Mouse (Mus musculus) stomach, embryonic 14.5 days (tissue): ENCODE measurements around the gene Wdfy3. TPM values are rescaled to one million over a fixed set of nuclear protein-coding genes. Genes with fewer than 3 reads are reported as not detected.

Source experiments
- ATAC-seq: fragments of 200-750 bp; cut with Nextera tagmentation; 2 replicates; pipeline ENCODE4 v1.8.0; 2017; ENCODE audit warnings: low read depth, moderate TSS enrichment; ENCODE audit not compliant: insufficient number of reproducible peaks, insufficient read depth, low FRiP score
- H3K27ac ChIP-seq: fragments of 300-500 bp; sonication (generic); 2 replicates; pipeline ENCODE4 v1.5.1; 2014; ENCODE audit warnings: mild to moderate bottlenecking, low read length, moderate library complexity, mixed read lengths
- H3K27me3 ChIP-seq: fragments of 300-500 bp; sonication (generic); 2 replicates; pipeline ENCODE4 v1.6.1; 2014; ENCODE audit warnings: low read length, control low read depth, mixed read lengths; ENCODE audit not compliant: control insufficient read depth, insufficient read depth
- H3K36me3 ChIP-seq: fragments of 300-500 bp; sonication (generic); 2 replicates; pipeline ENCODE4 v1.6.1; 2014; ENCODE audit warnings: mild to moderate bottlenecking, control low read depth, low read length, moderate library complexity, mixed read lengths; ENCODE audit not compliant: control insufficient read depth, insufficient read depth
- H3K4me1 ChIP-seq: fragments of 300-500 bp; sonication (generic); 2 replicates; pipeline ENCODE4 v1.6.1; 2014; ENCODE audit warnings: low read length, control low read depth, mixed read lengths; ENCODE audit not compliant: control insufficient read depth, insufficient read depth
- H3K4me2 ChIP-seq: fragments of 300-500 bp; sonication (generic); replicated peaks from 2 replicates; pipeline ENCODE4 v1.6.1; 2014; ENCODE audit warnings: low read depth, low read length, control low read depth
- H3K4me3 ChIP-seq: fragments of 300-500 bp; sonication (generic); 2 replicates; pipeline ENCODE4 v1.5.1; 2014; ENCODE audit warnings: low read depth, low read length, control low read depth
- H3K9ac ChIP-seq: fragments of 300-500 bp; sonication (generic); replicated peaks from 2 replicates; pipeline ENCODE4 v1.6.1; 2014; ENCODE audit warnings: low read depth, mild to moderate bottlenecking, control low read depth, low read length, moderate library complexity, mixed read lengths
- H3K9me3 ChIP-seq: fragments of 300-500 bp; sonication (generic); 2 replicates; pipeline ENCODE4 v1.6.1; 2016; ENCODE audit warnings: low read depth, low read length, control low read depth; ENCODE audit not compliant: control insufficient read depth
- WGBS: fragments of 180-500 bp; shearing (Covaris S2); extraction: QIAGEN DNeasy Blood & Tissue Kit; methylation state at CpG from one replicate; pipeline ENCODE4 v1.1.7; 2014; 5-methylcytosine and 5-hydroxymethylcytosine counted together
- polyA plus RNA-seq: library from polyadenylated mRNA; unstranded; fragments of >200 nt; fragmentation: Nextera tagmentation; extraction: Ambion mirVana; gene quantifications from 2 replicates; pipeline ENCODE4 v1.2.1, GENCODE M21; 2014

The Wdfy3 gene
- polyA plus RNA-seq, 1 experiment from 2014 or later = 23.5 TPM

GRCm38 (mm10) chr5:102023376-102023775 is 46.3 kb downstream of the Wdfy3 start:
- peaks cover 12% of the 10 kb centered on the region for H3K36me3 ChIP-seq
- H3K4me2 ChIP-seq = no peak overlapping the region
- no peaks in the 10 kb centered on the region for H3K4me1 ChIP-seq
- no peak overlapping the region for H3K4me3 ChIP-seq
- H3K27ac ChIP-seq = no peak overlapping the region
- no peak overlapping the region for H3K9ac ChIP-seq
- no peaks in the 10 kb centered on the region for H3K9me3 ChIP-seq
- ATAC-seq = no peak
- 96% methylated on average over 11 of the region's 11 CpGs for WGBS
- H3K27me3 ChIP-seq = no peaks in the 10 kb centered on the region

- WGBS = 93% methylated on average over 16 of the region's 16 CpGs
- Histone ChIP-seq H3K9me3 (no peaks in the 10 kb centered on the region), H3K9ac (no peak overlapping the region), H3K4me2 (no peak overlapping the region), H3K27ac (no peak overlapping the region), H3K27me3 (no peaks in the 10 kb centered on the region), H3K4me1 (no peaks in the 10 kb centered on the region), H3K36me3 (peaks cover 12% of the 10 kb centered on the region), H3K4me3 (no peak overlapping the region)
- ATAC-seq = no peak
Measured at GRCm38 (mm10) chr5:102022018-102022898, 47.5 kb downstream of the Wdfy3 start.

- no peak overlapping the region for H3K4me2 ChIP-seq
- H3K4me1 ChIP-seq = no peaks in the 10 kb centered on the region
- H3K4me3 ChIP-seq = no peak overlapping the region
- H3K27me3 ChIP-seq = no peaks in the 10 kb centered on the region
- no peak overlapping the region for H3K9ac ChIP-seq
- ATAC-seq = no peak
- no peaks in the 10 kb centered on the region for H3K9me3 ChIP-seq
- no peaks in the 10 kb centered on the region for H3K36me3 ChIP-seq
- 86% methylated on average over 8 of the region's 8 CpGs for WGBS
- H3K27ac ChIP-seq = no peak overlapping the region
Measured at GRCm38 (mm10) chr5:102014235-102014634, 55.5 kb downstream of the Wdfy3 start.

- whole genome bisulfite sequencing = 96% methylated on average over 7 of the region's 7 CpGs
- Histone ChIP-seq H3K9me3 (no peaks in the 10 kb centered on the region), H3K9ac (no peak overlapping the region), H3K36me3 (no peaks in the 10 kb centered on the region), H3K27ac (no peak overlapping the region), H3K4me3 (no peak overlapping the region), H3K4me1 (no peaks in the 10 kb centered on the region), H3K4me2 (no peak overlapping the region), H3K27me3 (no peaks in the 10 kb centered on the region)
- no peak for ATAC-seq
Measured at GRCm38 (mm10) chr5:102013781-102014180, 55.9 kb downstream of the Wdfy3 start.

GRCm38 (mm10) chr5:102010961-102011360 is 58.8 kb downstream of the Wdfy3 start:
- H3K9ac ChIP-seq = no peak overlapping the region
- H3K4me2 ChIP-seq = no peak overlapping the region
- H3K9me3 ChIP-seq = no peaks in the 10 kb centered on the region
- H3K4me3 ChIP-seq = no peak overlapping the region
- H3K27me3 ChIP-seq = no peaks in the 10 kb centered on the region
- no peaks in the 10 kb centered on the region for H3K4me1 ChIP-seq
- no peaks in the 10 kb centered on the region; the same call in 1 of the 2 replicates for H3K36me3 ChIP-seq
- ATAC-seq = no peak
- 92% methylated on average over 2 of the region's 2 CpGs for WGBS
- H3K27ac ChIP-seq = no peak overlapping the region

GRCm38 (mm10) chr5:102009606-102010005 is 60.1 kb downstream of the Wdfy3 start:
- no peaks in the 10 kb centered on the region; the same call in 1 of the 2 replicates for H3K36me3 ChIP-seq
- no peak overlapping the region for H3K27ac ChIP-seq
- no peak for ATAC-seq
- H3K9ac ChIP-seq = no peak overlapping the region
- no peaks in the 10 kb centered on the region for H3K9me3 ChIP-seq
- 89% methylated on average over 6 of the region's 6 CpGs for WGBS
- no peaks in the 10 kb centered on the region for H3K4me1 ChIP-seq
- H3K27me3 ChIP-seq = no peaks in the 10 kb centered on the region
- H3K4me3 ChIP-seq = no peak overlapping the region
- no peak overlapping the region for H3K4me2 ChIP-seq

- 79% methylated on average over 7 of the region's 7 CpGs for WGBS
- Histone ChIP-seq H3K9me3 (no peaks in the 10 kb centered on the region), H3K4me3 (no peak overlapping the region), H3K9ac (no peak overlapping the region), H3K27ac (no peak overlapping the region), H3K4me2 (no peak overlapping the region), H3K4me1 (no peaks in the 10 kb centered on the region), H3K36me3 (no peaks in the 10 kb centered on the region; the same call in 1 of the 2 replicates), H3K27me3 (no peaks in the 10 kb centered on the region)
- ATAC-seq = no peak
Measured at GRCm38 (mm10) chr5:102008712-102009111, 61.0 kb downstream of the Wdfy3 start.

- no peak for ATAC-seq
- 74% methylated on average over 6 of the region's 6 CpGs for WGBS
Measured at GRCm38 (mm10) chr5:102006218-102006941, 63.3 kb downstream of the Wdfy3 start.

More at GRCm38 (mm10) chr5:102006218-102006941, 63.3 kb downstream of the Wdfy3 start:
- no peaks in the 10 kb centered on the region for H3K27me3 ChIP-seq
- H3K27ac ChIP-seq = no peak overlapping the region
- H3K36me3 ChIP-seq = no peaks in the 10 kb centered on the region; the same call in 1 of the 2 replicates
- no peak overlapping the region for H3K4me2 ChIP-seq
- H3K9ac ChIP-seq = no peak overlapping the region
- no peak overlapping the region for H3K4me3 ChIP-seq
- no peaks in the 10 kb centered on the region for H3K9me3 ChIP-seq
- no peaks in the 10 kb centered on the region for H3K4me1 ChIP-seq
